Mouse (Mus musculus) right cerebral cortex, adult 2 months (tissue): ENCODE data around the gene Olfr732.

Experiments
- DNase-seq, 2 experiments: peaks; one replicate each; pipeline ENCODE4 v3.0.0; 2021 to 2022; ENCODE audit warnings: low spot score in 2 of 2

The Olfr732 gene

DNA sequence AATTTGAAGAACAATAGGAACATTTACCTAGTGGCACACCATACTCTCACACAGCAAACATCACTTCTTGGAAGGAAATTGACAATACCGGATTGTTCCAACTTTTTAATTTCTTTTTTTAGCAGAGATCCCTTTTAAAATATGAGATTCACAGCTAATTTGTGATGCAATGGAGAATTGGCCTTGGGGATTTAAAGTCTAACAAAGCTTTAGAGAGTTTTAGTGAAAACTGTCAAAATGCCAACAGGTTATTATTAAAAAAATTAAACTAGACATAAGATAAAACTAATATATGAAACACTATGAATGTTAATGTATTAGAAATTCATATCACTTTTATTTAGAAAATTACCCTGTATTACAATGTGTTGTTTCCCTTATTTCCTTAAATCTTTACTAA lies at the start of gene Olfr732:
Olfr732 (minus strand) TSS at position 101 of the 400 bp plus-strand sequence.
- DNase-seq, result no peak

DNA sequence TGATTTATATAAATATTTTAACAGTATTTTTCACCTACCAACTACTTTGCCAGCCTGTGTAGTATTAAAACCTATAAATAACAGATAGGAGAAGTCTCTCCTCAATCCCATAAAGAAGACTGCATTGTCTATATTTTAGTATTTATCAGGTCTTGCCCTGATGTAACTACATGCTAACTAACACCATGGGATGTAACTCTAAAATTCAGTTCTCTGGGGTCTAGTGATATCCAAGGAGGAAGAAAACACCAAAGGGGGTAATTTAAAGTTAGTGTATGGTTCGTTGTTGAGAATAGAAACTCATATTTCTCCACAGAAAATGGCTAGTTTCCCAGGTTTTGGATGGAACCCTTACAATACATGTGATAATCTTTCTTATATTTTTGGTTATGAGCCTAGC lies 42.7 kb upstream of the Olfr732 start, which contains the start of gene Olfr734:
Olfr734 (minus strand) TSS at position 101 of the 400 bp plus-strand sequence.
- DNase-seq, result no peak

DNA sequence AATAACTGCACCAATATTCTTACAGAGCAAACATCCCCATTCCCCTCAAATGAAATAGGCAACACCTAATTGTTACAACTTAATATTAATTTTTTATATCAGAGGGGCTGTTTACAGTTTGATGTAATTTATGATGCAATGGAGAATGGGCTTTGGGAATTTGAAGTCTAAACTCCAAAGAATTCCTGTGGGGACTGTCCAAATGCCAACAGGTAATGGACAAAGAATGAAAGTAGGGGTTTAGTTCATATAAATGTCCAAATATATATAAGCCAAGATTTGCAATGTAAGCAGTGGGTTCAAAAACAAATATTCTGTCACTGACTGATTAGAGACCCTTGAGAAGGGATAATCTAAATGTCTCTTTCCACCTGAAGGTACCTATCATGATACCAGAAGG lies 17.4 kb upstream of the Olfr732 start, which contains the start of gene Olfr733:
Olfr733 (minus strand) TSS at position 101 of the 400 bp plus-strand sequence.
- DNase-seq, result no peak

DNA sequence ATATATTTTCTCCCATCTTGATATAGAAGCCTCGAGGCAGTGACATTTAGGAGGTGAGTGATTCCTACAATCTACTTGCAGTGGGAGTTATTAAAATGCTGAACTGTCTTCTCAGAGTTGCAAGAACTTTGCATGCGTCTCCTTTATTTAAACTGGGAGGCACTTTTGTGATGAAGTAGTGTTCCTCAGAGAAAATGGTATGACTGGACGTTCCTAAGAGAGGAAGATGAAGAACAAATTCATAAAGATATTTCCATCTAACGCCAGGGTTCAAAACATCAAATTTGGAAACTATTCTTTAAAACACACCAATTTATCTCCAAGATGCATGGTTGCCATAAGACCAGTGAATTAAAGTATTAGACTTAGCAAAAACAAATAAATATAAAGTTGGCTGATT lies 42.2 kb downstream of the Olfr732 start, which contains the start of gene Olfr731:
Olfr731 (minus strand) TSS at position 101 of the 400 bp plus-strand sequence.
- no peak for DNase-seq
